Mouse (Mus musculus): ENCODE measurements around the gene Dpp4. TPM values are rescaled to one million over a fixed set of nuclear protein-coding genes. Genes with fewer than 3 reads are reported as not detected.

The Dpp4 gene
- total RNA-seq, 2 experiments from 2014 or later = 1.4 to 4.6 TPM

DNA sequence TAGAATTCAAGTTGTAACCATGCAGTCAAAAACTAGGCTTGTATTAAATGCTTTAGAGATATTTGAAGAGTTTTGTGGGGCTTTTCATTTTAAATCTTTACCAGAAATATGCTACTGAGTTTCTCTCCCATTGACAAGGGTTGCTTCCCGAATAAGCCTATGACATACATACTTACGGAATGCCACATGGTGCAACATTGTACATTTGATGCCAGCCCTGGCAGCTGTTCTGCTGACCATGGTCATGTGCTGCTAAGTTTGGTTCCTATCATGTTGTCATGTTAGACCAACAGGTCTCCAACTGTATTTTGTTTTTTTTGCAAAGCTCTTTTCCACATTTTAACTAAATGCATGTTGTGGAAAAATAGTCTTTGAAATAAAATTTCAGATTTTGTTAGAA, 86.6 kb downstream of the Dpp4 start:
- DNase-seq (ENCODE audit: extremely low spot score in 1 of 2, low spot score in 2 of 2) = no peak
- H3K4me3 ChIP-seq = no peak overlapping the region
- H3K27ac ChIP-seq = no peak overlapping the region
- no peak for TF ChIP-seq CTCF (IDR thresholded peaks at IDR 0.05)
- intact Hi-C loops (cut with DNase I) = no loop called here

DNA sequence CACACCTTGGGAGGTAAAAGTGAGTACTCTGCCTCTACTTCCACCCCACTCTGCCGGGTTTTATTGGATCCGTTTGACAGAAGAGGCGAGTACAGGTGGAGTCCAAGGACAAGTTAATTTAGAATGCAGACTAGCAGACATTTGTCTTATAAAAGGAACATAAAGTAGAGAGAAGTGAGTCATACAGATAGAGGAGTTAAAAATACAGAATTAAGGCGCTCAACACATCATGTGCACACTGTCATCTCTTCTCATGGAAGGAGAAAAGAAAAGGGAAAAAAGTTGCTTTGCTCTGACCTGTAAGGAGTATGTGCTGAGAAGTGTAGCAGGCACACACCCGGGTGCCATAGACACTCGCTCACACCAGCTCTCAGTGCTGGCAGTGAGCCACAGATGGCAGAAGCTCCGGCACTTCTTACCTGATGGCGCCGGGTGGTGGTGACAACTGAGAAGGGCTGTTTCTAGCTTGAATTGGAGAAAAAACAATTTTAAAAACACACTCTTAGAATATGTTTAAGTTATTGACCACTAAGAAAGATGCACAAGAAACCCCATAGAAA, 88.9 kb downstream of the Dpp4 start:
- intact Hi-C loops (cut with DNase I) = no loop called here
- TF ChIP-seq CTCF (IDR thresholded peaks at IDR 0.05) = no peak

DNA sequence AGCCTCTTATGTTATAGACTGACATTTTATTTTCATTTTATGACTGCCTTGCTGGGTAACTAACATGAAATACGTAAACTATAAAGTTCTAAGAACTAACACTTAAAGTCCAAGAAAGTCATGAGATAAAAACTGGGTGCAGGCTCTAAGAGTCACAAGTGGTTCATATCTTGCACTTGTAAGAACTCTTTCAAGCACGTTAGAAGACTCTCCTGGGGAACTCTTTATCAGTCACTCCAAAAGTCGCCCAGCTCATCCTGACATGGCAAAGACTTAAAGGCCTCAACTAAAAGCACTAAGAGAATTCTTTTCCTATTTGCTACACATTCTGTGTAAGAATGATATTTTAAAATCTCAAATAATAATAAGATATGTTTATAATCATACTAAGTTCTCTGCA, 92.5 kb downstream of the Dpp4 start:
- H3K4me3 ChIP-seq = no peak overlapping the region
- H3K27ac ChIP-seq = no peak overlapping the region
- no peak for DNase-seq (ENCODE audit: extremely low spot score in 1 of 2, low spot score in 2 of 2)
- intact Hi-C loops (cut with DNase I) = no loop called here
- no peak for TF ChIP-seq CTCF (IDR thresholded peaks at IDR 0.05)

More for the DNA sequence above, 88.9 kb downstream of the Dpp4 start:
- H3K4me3 ChIP-seq = no peak overlapping the region
- peak overlapping the region; percentile 74 for H3K27ac ChIP-seq
- peak; percentile 38 to 47 for DNase-seq (ENCODE audit: extremely low spot score in 1 of 2, low spot score in 2 of 2)

DNA sequence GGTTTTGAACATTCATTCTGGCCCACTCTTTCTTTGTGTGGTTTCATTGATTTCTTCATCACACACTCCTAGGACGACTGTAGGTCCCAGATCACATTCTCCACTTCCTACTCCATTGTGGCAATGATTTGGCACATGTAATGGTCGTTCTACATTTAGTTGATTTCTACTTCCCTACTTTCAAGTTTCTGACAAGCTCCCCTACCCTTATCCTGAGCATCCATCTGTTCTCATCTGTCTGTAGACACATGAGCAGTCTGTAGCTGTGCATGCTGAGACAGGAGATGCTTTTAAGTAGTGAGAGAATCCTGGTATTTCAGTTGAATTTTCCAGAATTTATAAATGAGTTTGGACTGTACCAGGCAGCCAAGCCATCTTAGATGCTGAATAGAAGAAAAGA, 95.1 kb downstream of the Dpp4 start:
- Histone ChIP-seq H3K27ac (no peak overlapping the region), H3K4me3 (no peak overlapping the region)
- TF ChIP-seq CTCF (IDR thresholded peaks at IDR 0.05) = no peak
- no peak for DNase-seq (ENCODE audit: extremely low spot score in 1 of 2, low spot score in 2 of 2)
- intact Hi-C loops (cut with DNase I) = no loop called here

DNA sequence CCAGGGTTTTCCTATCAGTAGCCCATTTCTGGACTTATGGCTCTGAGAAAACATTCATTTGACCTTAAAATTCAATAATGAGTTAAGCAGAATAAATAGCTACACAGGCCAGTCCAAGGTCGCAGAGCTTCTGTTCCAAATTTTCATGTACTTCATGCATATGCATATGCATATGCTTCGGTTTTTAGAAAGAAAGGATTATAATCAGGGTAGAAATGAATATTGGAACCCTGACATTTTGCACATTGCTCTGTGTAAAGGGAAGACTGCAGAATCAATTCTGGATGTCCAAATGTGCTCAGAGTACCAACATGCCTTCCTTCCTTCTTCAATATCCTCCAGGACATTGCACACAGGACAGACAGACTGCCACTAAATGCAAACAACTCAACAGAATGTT, 104.6 kb downstream of the Dpp4 start:
- intact Hi-C loops (cut with DNase I) = loop anchor here (2.0 kb wide), 2 partner anchors 33 to 265 kb away; no protein-coding TSS in a partner anchor
- no peak for DNase-seq (ENCODE audit: extremely low spot score in 1 of 2, low spot score in 2 of 2)
- H3K27ac ChIP-seq = peak overlapping the region; percentile 49; the same call in 1 of the 2 replicates
- TF ChIP-seq CTCF (IDR thresholded peaks at IDR 0.05) = no peak
- H3K4me3 ChIP-seq = no peak overlapping the region

DNA sequence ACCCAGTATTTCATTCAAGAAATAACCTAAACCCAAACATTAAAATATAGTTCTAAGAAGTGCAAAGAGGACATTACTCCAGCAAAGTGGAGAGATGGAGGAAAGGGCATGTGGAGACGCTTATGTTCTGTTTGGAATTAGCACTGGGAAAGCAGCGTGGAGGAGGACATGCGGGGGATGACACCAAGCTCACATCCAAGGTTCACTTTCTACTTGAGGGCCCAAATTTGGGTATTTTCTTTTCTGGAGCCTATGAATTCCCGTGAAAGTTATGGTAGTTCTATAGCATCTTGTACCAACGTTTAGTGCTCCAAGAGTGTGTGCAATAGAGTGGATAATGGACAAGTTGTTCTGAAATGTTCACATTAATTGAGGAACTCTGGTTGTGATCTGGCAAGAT, 105.1 kb downstream of the Dpp4 start:
- intact Hi-C loops (cut with DNase I) = loop anchor here (2.0 kb wide), 2 partner anchors 34 to 266 kb away; no protein-coding TSS in a partner anchor
- Histone ChIP-seq H3K4me3 (no peak overlapping the region), H3K27ac (peak overlapping the region; percentile 49; the same call in 1 of the 2 replicates)
- no peak for DNase-seq (ENCODE audit: extremely low spot score in 1 of 2, low spot score in 2 of 2)
- TF ChIP-seq CTCF (IDR thresholded peaks at IDR 0.05) = no peak

DNA sequence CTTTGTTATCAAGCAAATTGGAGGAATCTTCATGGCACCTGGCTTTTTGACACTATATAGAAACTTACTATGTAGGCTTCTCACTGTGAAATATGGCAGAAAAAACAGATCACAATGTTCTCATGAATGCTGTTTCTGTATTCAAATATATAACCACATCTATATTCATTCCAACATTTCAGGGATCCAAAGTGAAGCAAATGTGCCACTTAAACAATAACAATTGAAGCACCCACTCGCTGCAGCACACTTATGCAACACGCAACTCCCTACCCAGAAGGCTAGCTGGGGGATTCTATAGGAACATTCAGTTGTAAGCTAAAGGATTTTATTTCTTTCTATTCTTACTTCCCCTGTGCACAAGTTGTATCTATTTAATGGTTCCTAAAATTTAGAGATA, 110.3 kb downstream of the Dpp4 start:
- intact Hi-C loops (cut with DNase I) = loop anchor here (1.0 to 5.0 kb wide), 3 partner anchors 151 to 326 kb away; partner anchors contain the start of gene Fap
- TF ChIP-seq CTCF (IDR thresholded peaks at IDR 0.05) = no peak

DNA sequence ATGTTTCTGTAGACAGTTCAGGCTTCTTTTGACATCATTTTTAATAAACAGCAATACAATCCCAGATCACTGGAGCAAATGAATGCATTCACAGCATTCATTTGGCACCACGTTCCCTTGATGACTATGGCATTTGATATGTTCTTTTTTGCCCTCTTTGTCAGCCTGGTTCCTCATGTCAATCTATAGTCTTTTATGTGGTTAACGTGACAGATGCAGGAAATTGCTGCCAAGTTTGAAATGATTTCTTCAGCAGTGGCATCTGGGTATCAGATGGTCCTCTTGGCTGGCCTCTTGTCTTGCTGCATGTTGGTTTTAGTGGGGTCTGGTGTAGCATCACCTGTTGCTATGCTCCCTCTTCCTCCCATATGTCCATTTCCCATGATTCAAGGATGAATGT, 118.2 kb downstream of the Dpp4 start:
- intact Hi-C loops (cut with DNase I) = loop anchor here (2.0 kb wide), 1 partner anchor 477 kb away; no protein-coding TSS in a partner anchor

More for the DNA sequence above, 110.3 kb downstream of the Dpp4 start:
- no peak overlapping the region for H3K4me3 ChIP-seq
- peak overlapping the region; percentile 68 for H3K27ac ChIP-seq
- no peak for DNase-seq (ENCODE audit: extremely low spot score in 1 of 2, low spot score in 2 of 2)

DNA sequence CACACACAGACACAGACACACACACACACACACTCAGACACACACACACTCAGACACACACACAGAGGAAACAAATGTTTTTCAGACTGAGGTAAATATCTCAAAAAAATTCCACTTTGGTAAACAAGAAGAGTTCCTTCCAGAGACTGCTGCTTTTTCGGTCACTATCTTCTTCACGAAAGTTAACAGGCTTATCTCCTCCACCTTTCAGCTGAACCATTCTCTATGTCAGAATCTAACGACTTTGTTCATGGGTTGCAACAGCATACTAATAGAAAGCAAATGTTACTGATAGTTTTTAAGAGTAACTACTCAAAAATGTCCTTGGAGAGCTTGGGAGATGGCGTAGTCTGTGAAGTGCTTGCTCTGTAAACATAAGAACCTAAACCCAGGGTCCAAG, 124.5 kb downstream of the Dpp4 start:
- intact Hi-C loops (cut with DNase I) = loop anchor here (5.0 to 10.0 kb wide), 3 partner anchors 170 to 635 kb away; partner anchors contain the start of gene Slc4a10

More for the DNA sequence above, 118.2 kb downstream of the Dpp4 start:
- Histone ChIP-seq H3K27ac (no peak overlapping the region), H3K4me3 (no peak overlapping the region)
- DNase-seq (ENCODE audit: extremely low spot score in 1 of 2, low spot score in 2 of 2) = no peak
- no peak for TF ChIP-seq CTCF (IDR thresholded peaks at IDR 0.05)

DNA sequence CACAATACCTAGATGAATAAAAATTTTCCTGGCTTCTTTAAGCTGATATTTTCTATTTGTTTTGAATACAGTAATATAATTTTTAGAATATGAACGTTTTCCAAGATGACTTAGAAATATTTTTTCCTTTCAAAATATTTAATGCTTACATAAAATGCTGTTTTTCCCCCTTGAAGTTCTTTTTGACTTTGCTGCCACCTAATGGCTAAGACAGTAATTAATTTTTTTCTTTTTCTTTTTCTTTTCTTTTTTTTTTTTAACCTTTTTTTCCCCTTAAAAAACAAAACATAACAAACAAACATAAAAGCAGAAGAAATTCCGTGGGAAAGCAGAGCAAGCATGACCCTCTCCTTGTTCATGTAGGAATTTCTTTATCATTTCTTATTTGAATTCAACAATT, 126.2 kb downstream of the Dpp4 start:
- intact Hi-C loops (cut with DNase I) = loop anchor here (1.0 to 10.0 kb wide), 4 partner anchors 171 to 634 kb away; partner anchors contain the start of gene Slc4a10
- H3K27ac ChIP-seq = no peak overlapping the region
- no peak for DNase-seq (ENCODE audit: extremely low spot score in 1 of 2, low spot score in 2 of 2)
- TF ChIP-seq CTCF (IDR thresholded peaks at IDR 0.05) = peak; percentile 66
- no peak overlapping the region for H3K4me3 ChIP-seq

More for the DNA sequence above, 124.5 kb downstream of the Dpp4 start:
- no peak for TF ChIP-seq CTCF (IDR thresholded peaks at IDR 0.05)
- no peak overlapping the region for H3K27ac ChIP-seq
- no peak overlapping the region for H3K4me3 ChIP-seq
- no peak for DNase-seq (ENCODE audit: extremely low spot score in 1 of 2, low spot score in 2 of 2)

DNA sequence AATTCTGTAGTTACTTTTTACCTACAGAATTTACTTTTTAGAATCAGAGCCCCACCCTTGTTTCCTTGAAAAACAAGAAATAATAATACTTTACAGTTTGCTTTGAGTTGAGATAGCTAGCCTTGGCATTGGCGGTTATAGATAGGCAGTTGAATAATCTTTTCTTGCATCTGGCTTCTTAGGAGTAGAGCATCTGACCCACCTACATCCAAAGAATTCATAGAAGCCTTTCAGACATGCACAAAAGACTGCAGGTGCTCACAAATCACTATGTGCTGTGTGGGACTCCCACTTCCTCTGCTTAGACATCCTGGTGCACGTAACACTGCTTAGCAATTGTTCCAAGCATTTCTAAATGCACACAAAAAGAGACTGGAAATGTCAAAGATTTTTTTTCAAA, 127.0 kb downstream of the Dpp4 start:
- DNase-seq (ENCODE audit: extremely low spot score in 1 of 2, low spot score in 2 of 2) = no peak
- intact Hi-C loops (cut with DNase I) = loop anchor here (5.0 to 10.0 kb wide), 3 partner anchors 172 to 633 kb away; partner anchors contain the start of gene Slc4a10
- Histone ChIP-seq H3K4me3 (no peak overlapping the region), H3K27ac (no peak overlapping the region)
- no peak for TF ChIP-seq CTCF (IDR thresholded peaks at IDR 0.05)

Other genes with a start within 250 kb of the Dpp4 start
- under 1 TPM in 1 of 2 experiments, not detected in 1; 0.50 TPM for gene Gcg, start 71.4 kb upstream of the Dpp4 start, total RNA-seq (2021)
- gene Fap, start 161.8 kb upstream of the Dpp4 start, total RNA-seq (2021) = 1 to 10 TPM; 4.0 to 4.2 TPM
- 1 to 10 TPM; 2.6 TPM for gene Ifih1, start 234.0 kb upstream of the Dpp4 start, total RNA-seq (2021)